Mouse (Mus musculus) erythroblast, adult 5-6 weeks (primary cell): Measurements from ENCODE around the gene LTO1. TPM values are rescaled to one million over a fixed set of nuclear protein-coding genes. Genes with fewer than 3 reads are reported as not detected.

Source experiments
- total RNA-seq, 2 experiments: library from RNA; stranded (forward) in 1 of 2; stranded (reverse) in 1 of 2; fragments of 150-400 nt in 1 of 2; fragments of 200-764, 138-1000 nt in 1 of 2; gene quantifications; 2 replicates each; pipeline versions ENCODE4 v1.2.3 to v1.2.4; 2015 to 2017; ENCODE audit warnings: low replicate concordance in 2 of 2

Gene LTO1
- total RNA-seq, 2 experiments from 2014 or later: 1.2 to 8.3 TPM

Other genes starting within 250 kb of the LTO1 start
- not detected in 2 replicates for gene Ano1, start 163.1 kb upstream of the LTO1 start, total RNA-seq (2015; ENCODE audit: low replicate concordance)
- gene Ano1, start 163.1 kb upstream of the LTO1 start, total RNA-seq (2017; ENCODE audit: low replicate concordance): not detected in 2 replicates
- gene Fgf3, start 77.0 kb upstream of the LTO1 start, total RNA-seq (2015; ENCODE audit: low replicate concordance): 1.7 and 2.3 TPM in 2 replicates
- gene Fgf3, start 77.0 kb upstream of the LTO1 start, total RNA-seq (2017; ENCODE audit: low replicate concordance): 1.0 TPM in 1 of 2 replicates, not detected in the other
- gene Fgf4, start 67.7 kb upstream of the LTO1 start, total RNA-seq (2015; ENCODE audit: low replicate concordance): 1.7 TPM in 1 of 2 replicates, not detected in the other
- gene Fgf4, start 67.7 kb upstream of the LTO1 start, total RNA-seq (2017; ENCODE audit: low replicate concordance): not detected in 2 replicates
- not detected in 2 replicates for gene Fgf15, start 18.6 kb upstream of the LTO1 start, total RNA-seq (2015; ENCODE audit: low replicate concordance)
- not detected in 2 replicates for gene Fgf15, start 18.6 kb upstream of the LTO1 start, total RNA-seq (2017; ENCODE audit: low replicate concordance)
- gene Ccnd1, start 24.8 kb downstream of the LTO1 start, total RNA-seq (2015; ENCODE audit: low replicate concordance): 1.2 and 1.5 TPM in 2 replicates
- 0.51 and 2.0 TPM in 2 replicates for gene Ccnd1, start 24.8 kb downstream of the LTO1 start, total RNA-seq (2017; ENCODE audit: low replicate concordance)